Mouse (Mus musculus): ENCODE results near the gene Mns1. TPM values are rescaled to one million over a fixed set of nuclear protein-coding genes. Genes with fewer than 3 reads are reported as not detected.

The Mns1 gene
- total RNA-seq, 4 experiments from 2014 or later, result 0.05 to 0.16 (median 0.08) TPM; not detected in 1

DNA sequence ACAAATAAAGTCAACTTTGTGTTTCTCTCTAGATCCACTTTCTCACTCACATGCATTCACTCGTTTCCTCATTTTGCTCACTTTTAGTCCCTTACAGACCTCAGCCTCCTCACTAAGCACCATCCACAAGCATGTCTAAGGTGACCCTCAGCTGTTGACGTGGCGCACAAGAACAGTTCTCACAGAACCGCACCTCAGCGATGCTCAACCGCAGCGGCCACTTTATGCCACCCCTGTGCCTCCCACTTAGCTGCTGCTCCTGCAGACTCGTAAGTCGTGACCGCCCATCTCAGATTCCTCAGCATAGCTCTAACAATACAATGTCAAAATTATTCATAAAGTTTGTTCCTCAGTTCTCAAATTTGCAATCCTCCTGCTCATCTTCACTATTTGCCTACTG lies 30.8 kb downstream of the Mns1 start:
- DNase-seq (ENCODE audit: low spot score in 2 of 2), result no peak

DNA sequence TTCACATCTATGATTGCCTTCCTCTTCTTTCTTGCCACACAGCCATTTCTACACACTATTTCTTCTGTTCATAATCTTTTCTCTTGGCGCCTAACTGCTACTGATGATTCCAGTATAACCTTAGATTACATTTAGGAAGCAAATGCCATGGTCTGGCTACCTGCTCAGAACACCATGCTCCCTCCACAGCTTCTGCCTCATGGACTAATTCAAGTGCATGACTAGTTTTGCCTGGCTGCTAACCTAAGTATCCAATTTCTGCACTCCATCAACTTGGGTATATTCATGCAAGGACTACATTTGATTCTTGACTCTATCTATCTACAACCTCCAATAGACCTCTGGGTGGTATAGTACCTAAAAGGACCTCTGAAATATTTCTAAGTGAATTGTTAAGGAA lies 32.0 kb downstream of the Mns1 start:
- peak in 1 of 2 experiments; percentile 7 for DNase-seq (ENCODE audit: low spot score in 2 of 2)

DNA sequence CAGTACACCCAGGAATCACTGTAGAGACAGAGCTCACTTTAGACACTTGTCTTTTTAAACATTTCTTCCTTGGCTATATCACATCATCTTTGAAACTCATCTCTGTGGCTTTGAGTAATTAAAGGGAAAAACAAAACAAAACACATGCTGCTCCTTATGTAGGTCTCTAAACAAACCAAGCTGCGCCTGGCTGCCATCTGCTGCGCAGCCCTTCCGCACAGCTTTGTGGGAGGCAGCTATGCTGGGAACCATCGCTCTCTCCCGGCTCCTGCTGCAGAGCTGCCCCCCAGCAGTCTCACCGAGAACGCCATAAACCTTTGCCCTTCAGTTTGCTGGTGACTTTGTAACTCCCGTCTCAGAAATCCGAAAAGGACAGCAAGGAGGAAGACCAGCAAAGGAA lies 37.7 kb downstream of the Mns1 start:
- no peak for DNase-seq (ENCODE audit: low spot score in 2 of 2)

DNA sequence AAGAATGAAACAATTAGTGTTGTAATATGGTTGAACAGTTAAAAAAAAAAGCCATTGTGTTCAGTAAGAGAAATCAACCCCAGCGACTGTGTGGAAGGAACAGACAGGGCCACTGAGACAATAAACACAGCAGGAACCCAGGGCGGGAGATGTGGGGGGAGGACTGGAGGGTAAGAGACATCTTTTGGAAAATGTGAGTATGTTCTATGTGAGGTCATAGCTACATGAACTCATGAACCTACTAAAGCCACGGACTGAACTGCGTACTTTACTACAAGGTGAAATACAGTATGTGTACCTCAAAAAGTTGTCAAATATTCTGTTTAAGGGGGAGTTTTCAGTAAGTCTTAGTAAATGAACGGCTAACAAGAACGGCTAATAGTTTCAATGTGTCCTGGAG lies 39.5 kb downstream of the Mns1 start:
- no peak for DNase-seq (ENCODE audit: low spot score in 2 of 2)

DNA sequence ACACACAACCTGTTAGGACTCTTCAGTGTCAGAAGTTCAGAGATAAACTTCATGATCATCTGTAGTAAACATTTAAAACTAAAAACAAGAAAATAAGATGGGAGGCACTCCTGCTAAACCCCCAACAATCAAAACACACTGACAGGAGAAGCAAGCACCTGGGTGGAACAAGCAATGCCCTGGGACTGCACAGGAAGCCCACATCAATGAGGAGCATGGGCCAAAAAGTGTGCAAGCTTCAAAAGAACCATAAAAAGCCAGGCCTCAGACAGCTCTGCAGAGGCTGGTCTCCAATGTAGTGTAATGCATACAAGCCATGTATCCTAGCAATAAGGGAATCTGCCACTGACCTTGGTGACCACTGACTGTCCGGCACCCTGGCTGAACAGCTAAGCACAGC lies 41.5 kb downstream of the Mns1 start:
- DNase-seq (ENCODE audit: low spot score in 2 of 2), result no peak

DNA sequence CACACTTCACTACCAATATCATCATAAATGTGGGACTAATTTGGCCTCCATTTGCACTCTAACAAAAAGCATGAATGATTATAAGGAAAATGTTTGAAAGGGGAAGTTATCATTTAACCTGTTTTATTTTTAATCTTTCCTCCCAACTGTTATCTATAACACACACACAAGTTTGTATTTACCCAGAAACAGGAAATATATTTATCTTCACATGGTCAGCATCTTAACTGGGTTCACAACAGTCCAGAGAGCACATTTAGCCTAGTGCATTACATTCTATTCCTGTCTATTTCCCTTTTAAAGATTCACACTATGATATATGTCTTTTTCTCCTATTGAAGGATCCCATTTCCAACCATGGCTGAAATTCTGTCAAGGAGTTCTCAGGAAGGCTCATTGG lies 50.7 kb downstream of the Mns1 start:
- DNase-seq (ENCODE audit: low spot score in 2 of 2), result no peak

DNA sequence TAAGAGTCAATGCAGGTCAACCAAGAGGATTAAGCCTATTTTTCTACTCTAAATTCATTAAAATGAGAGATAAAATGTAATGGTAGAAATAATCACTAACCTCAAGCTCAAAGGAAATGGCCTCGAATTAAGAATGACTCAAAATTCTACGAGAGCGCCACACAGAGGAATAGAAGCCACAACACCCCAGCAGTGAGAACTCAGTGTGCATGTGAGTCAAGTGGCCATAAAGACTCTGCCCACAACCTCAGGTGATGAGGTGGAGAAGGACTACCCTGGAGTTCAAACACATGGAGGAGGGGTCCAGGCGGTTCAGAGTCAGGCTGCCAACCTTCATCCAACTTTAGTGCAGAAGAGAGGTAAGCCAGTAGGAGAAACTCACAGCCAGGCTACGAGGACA lies 51.3 kb downstream of the Mns1 start:
- DNase-seq (ENCODE audit: low spot score in 2 of 2), result no peak

DNA sequence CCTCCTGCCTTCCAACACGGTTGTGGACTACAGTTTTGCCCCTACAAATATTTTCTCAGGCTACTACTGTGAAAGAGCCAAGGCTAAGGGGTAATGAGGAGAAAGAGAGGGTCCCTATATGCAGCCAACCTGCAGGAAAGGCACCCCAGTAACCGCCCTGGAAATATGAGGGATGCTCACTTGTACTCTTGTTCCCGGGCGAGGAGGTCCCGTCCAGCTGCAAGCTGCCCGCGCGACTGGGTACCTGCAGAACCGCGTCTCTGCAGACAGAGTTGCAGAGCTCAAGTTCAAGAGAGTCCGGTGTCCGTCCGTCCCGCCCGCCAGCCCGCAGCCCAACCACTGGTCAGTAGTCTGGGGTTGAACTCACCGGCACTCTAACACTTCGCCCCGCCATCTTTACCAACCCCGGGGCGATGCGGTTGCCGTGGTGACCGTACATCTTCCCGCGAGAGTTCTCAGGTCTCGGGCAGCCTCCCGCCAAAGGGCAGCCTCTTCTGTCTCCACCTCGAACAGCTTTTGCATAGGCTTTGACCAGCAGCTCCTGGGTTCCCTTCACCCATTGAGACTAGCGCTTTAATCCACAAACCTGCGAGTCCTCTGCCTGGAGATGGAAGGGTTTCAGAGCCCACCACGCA lies 53.9 kb downstream of the Mns1 start:
- DNase-seq (ENCODE audit: low spot score in 2 of 2), result peak; percentile 80 to 82

DNA sequence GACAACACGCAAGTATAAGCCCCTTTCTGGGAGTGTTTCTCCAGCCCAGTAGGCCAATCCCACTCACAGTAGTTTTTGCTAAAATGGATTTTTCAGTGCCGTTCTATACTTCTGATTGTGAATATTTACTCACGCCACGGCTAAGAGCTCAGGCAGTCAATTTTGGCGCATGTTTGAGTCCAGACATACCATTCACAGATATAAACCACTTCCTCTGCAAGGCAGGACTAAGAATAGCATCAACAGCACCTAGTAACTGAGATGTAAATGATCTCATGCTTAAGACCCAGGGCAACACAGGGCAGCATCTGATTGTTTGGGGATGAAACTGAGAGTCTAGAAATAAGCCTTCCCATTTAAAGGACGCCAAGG lies 54.4 kb downstream of the Mns1 start, which contains the start of gene Tex9:
TSS of gene Tex9 (minus strand) at position 19 of the 372 bp plus-strand sequence.
- DNase-seq (ENCODE audit: low spot score in 2 of 2), result no peak

DNA sequence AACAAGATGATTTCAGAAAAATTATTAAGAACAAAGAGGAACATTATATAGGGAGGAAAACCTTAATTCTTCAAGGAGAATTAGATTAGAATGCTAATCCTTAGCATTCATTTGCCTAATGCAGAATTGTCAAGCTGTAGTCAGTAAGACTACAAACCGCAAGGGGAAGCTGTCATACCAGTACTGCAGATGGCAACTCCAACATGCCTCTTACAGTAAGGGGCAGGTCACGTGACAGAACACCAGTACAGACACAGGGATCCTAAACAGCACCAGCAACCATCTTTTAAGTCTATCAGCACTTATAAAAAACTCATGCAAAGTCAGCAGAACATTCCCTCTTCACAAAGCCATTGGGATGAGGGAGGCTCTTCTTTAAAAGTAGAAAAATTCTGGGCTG lies 55.7 kb downstream of the Mns1 start:
- DNase-seq (ENCODE audit: low spot score in 2 of 2), result no peak

DNA sequence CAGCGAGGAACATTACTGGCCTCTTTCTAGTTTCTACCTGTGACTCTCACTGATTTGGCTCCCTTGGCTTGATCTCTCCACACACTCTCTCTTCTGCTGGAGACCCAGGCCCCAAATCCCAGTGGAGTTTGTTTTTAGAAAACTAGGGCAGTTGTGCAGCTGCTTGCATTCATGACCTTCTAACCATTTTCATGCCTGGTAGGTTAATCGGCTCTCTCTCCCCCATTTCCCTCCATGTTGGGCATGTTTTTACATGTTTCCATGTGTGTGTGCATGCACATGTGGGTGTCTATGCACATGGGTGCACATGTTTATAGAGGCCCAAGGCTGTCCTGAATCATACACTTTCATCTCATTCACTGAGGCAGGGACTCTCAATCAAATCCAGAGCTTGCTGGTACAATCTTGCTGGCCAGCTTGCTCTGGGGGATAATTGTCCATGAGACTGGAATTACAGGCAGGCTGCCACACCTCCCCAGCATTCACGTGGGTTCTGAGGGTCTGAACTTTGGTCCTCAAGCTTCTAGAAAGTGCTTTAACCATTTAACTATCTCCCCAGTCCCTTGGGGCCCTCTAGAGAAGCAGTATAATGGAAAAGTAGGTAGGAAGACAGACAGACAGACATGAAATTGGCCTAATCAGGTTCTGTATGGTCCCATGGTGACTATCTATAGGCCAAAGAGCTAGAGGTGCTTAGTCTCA lies 56.3 kb downstream of the Mns1 start:
- no peak for DNase-seq (ENCODE audit: low spot score in 2 of 2)

DNA sequence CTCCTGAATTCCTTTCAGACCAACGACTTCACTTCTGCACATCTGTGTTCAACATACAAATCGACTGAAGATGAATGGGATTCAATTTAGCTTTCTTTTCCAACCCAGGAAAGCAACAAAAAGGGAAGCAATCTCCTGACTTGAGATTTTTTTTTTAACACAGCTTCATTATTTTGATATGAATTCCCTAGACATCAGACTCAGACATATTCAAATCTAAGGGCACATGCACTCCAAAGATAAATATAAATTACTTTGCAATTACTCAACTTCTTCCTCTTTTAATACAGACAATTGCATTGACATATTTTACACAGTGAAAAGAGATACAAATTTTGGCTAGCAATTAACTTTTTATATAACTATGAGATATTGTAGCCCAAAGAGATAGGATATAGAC lies 58.9 kb downstream of the Mns1 start:
- no peak for DNase-seq (ENCODE audit: low spot score in 2 of 2)

DNA sequence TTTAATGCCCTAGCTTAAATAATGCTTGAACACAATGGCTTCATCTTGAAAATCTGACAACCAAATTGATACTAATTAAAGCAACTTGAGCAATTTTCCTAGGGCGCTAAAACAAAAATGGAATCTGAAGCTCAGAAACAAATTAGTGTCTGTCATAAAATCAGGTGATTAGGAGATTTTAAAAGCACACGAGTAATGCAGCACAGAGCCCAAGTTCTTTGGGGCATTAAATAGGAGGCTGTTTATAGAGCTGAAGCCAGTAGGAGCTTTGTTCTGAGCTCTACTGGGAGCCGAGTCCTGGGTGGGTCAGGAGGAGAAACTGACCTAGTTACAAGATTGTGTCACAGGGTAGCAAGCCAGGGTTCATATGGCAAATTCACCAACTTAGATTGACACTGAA lies 59.4 kb downstream of the Mns1 start:
- no peak for DNase-seq (ENCODE audit: low spot score in 2 of 2)

Small RNAs within 50 kb of the gene (microRNA-seq; reads per million reads assigned to microRNA genes)
- not detected for gene Gm28010

Other genes starting within 250 kb of the Mns1 start
- gene Zfp280d, start 163.2 kb upstream of the Mns1 start, total RNA-seq (2022), result 10 to 100 TPM; 16.5 to 21.0 (median 18.7) TPM
- 1 to 10 TPM in 3 of 4 experiments, under 1 TPM in 1; 0.99 to 1.9 (median 1.4) TPM for gene Tex9, start 54.2 kb downstream of the Mns1 start, total RNA-seq (2022)
- gene Rfx7, start 94.2 kb downstream of the Mns1 start, total RNA-seq (2022), result 10 to 100 TPM; 17.4 to 23.3 (median 19.9) TPM
- 100 to 1,000 TPM; 286 to 317 (median 309) TPM for gene Nedd4, start 224.3 kb downstream of the Mns1 start, total RNA-seq (2022)

Measured in gastrocnemius, adult 8-10 months (tissue).